Mouse (Mus musculus): ENCODE results near the gene Slco2b1.
A peak's percentile ranks its signal among the peaks of the same experiment; 100 is the strongest.

Gene Slco2b1

GRCm38 (mm10) chr7:99648623-99649022 is 62.5 kb downstream of the Slco2b1 start:
- no peak for DNase-seq (ENCODE audit: low read depth)

- no peak for DNase-seq (ENCODE audit: low read depth)
These were observed 66.4 kb downstream of the Slco2b1 start for GRCm38 (mm10) chr7:99644701-99645100.

- DNase-seq (ENCODE audit: low read depth): no peak
These were observed 69.1 kb downstream of the Slco2b1 start for GRCm38 (mm10) chr7:99642078-99642477.

GRCm38 (mm10) chr7:99641245-99641644 is 69.9 kb downstream of the Slco2b1 start:
- DNase-seq (ENCODE audit: low read depth): no peak

GRCm38 (mm10) chr7:99633966-99634665 is 77.0 kb downstream of the Slco2b1 start:
- DNase-seq (ENCODE audit: low read depth): no peak

GRCm38 (mm10) chr7:99632286-99632685 is 78.9 kb downstream of the Slco2b1 start:
- DNase-seq (ENCODE audit: low read depth): no peak

- DNase-seq (ENCODE audit: low read depth): no peak
These were observed 83.8 kb downstream of the Slco2b1 start for GRCm38 (mm10) chr7:99627366-99627765.

- DNase-seq (ENCODE audit: low read depth): peak; percentile 30
These were observed 84.5 kb downstream of the Slco2b1 start, which contains the start of gene Tpbgl for GRCm38 (mm10) chr7:99626376-99627270. Gene Tpbgl, minus strand, starts transcription at chr7:99627103.

GRCm38 (mm10) chr7:99625722-99626375 is 85.3 kb downstream of the Slco2b1 start:
- DNase-seq (ENCODE audit: low read depth): peak; percentile 76

GRCm38 (mm10) chr7:99618860-99619259 is 92.3 kb downstream of the Slco2b1 start:
- peak; percentile 65 for DNase-seq (ENCODE audit: low read depth)

- DNase-seq (ENCODE audit: low read depth): peak; percentile 14
These were observed 92.9 kb downstream of the Slco2b1 start for GRCm38 (mm10) chr7:99618264-99618663.
